18 mouse cellular contexts compared by ENCODE assay signal in the genomic region with DNA sequence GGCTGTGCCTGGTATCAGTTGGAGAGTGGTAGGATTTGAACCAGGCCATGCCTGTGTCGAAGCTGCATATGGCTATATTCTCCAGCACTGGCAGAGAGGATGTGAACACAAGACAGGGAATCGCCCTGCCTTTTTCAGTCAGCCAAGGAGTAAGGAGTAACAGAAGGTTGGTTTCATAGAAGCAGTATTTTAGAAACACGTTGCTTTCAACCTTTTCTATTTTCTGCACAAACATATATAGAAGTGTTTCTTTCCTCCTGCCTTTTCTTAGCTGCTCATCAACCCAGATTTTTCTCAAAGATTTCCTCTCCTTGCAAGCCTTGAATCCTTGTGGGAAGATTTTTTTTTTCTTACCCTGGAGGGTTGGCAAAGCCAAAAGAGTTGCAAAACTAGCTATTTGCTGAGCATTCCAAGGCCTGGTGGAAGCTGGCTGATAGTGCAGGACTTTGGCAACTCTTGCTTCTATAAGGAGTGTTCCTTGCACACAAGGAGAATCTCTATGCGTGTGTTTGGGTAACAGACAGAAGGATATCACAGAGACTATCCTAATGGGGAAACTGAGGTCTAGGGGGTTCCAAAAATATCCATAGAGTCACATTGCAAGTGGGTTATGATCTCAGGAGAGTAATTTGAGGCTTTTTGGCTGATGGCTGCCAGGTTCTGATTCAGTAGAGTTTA. TPM values are rescaled to one million over a fixed set of nuclear protein-coding genes. Genes with fewer than 3 reads are reported as not detected.
A peak's percentile ranks its signal among the peaks of the same experiment; 100 is the strongest.
DNase-seq lines count a peak whose midpoint lies in the region; ATAC-seq lines count a peak whose summit lies in the region.
"Had no signal": no experiment of that assay in that cellular context is flagged by ENCODE, and none has a peak within 500 bp of the region (broad histone marks: within the 10 kb centered on the region; RNA-seq: fewer than 3 reads in every experiment).

No protein-coding gene starts in this region.

- ATAC-seq in midbrain, embryonic 13.5 days, result no peak
- ATAC-seq: hindbrain, embryonic 16.5 days; liver, embryonic 12.5 days; midbrain, embryonic 16.5 days had no signal

- H3K9me3 ChIP-seq in midbrain, embryonic 13.5 days, result no peaks in the 10 kb centered on the region
- H3K9me3 ChIP-seq: embryonic facial prominence, embryonic 13.5 days; liver, embryonic 12.5 days; lung, embryonic 15.5 days had no signal

- intact Hi-C loops in left cerebral cortex, postnatal 4 days (cut with DNase I), result no loop called here

- H3K4me2 ChIP-seq in midbrain, embryonic 13.5 days (replicated peaks), result no peak overlapping the region
- H3K4me2 ChIP-seq: embryonic facial prominence, embryonic 13.5 days; heart, embryonic 11.5 days; liver, embryonic 12.5 days; lung, embryonic 15.5 days had no signal

- WGBS in midbrain, embryonic 13.5 days, result 94% methylated on average over 4 of the region's 4 CpGs

- peaks cover 13% of the 10 kb centered on the region for H3K4me1 ChIP-seq in midbrain, embryonic 13.5 days (replicated peaks)

- no peaks in the 10 kb centered on the region for H3K36me3 ChIP-seq in midbrain, embryonic 13.5 days
- H3K36me3 ChIP-seq: embryonic facial prominence, embryonic 13.5 days; liver, embryonic 12.5 days; lung, embryonic 15.5 days had no signal

- DNase-seq in adrenal gland, postnatal 14 days, result peak; percentile 51
- no peak for DNase-seq in adrenal gland, adult 18-20 months (ENCODE audit: low spot score in 2 of 2)
- DNase-seq in left cerebral cortex, adult 18-20 months (ENCODE audit: low spot score in 2 of 2), result peak; percentile 19 to 34
- no peak for DNase-seq in left cerebral cortex, postnatal 4 days
- DNase-seq in right cerebral cortex, postnatal 10 days (ENCODE audit: low spot score in 2 of 2), result peak; percentile 52 to 57
- no peak for DNase-seq in right cerebral cortex, postnatal 25 days
- no peak for DNase-seq in layer of hippocampus, adult 9-10 months (ENCODE audit: low spot score)
- DNase-seq: cerebellum, adult 9-10 months; gastrocnemius, postnatal 36 days; kidney, adult 11 months had no signal

- no peak overlapping the region for H3K9ac ChIP-seq in midbrain, embryonic 13.5 days (replicated peaks)
- H3K9ac ChIP-seq: embryonic facial prominence, embryonic 13.5 days; liver, embryonic 12.5 days; lung, embryonic 15.5 days had no signal

- peaks cover 13% of the 10 kb centered on the region for H3K27me3 ChIP-seq in midbrain, embryonic 13.5 days
- H3K27me3 ChIP-seq: lung, embryonic 15.5 days had no signal

- H3K27ac ChIP-seq in midbrain, embryonic 13.5 days, result no peak overlapping the region
- H3K27ac ChIP-seq: embryonic facial prominence, embryonic 13.5 days; kidney, postnatal 0 days; liver, embryonic 12.5 days; lung, embryonic 15.5 days had no signal

- H3K4me3 ChIP-seq in midbrain, embryonic 13.5 days (replicated peaks), result no peak overlapping the region
- H3K4me3 ChIP-seq: embryonic facial prominence, embryonic 13.5 days; liver, embryonic 12.5 days; lung, embryonic 15.5 days had no signal

RNA-seq across cellular contexts. Expression of gene Slc24a3, which starts 5.6 kb away (rescaled TPM):
- total RNA-seq in adrenal gland, postnatal 14 days (2021), result 40.5 and 40.6 TPM in 2 replicates
- total RNA-seq in adrenal gland, adult 18-20 months (2021), result 10 to 100 TPM; 29.4 to 52.4 TPM
- 10 to 100 TPM; 93.2 to 98.8 TPM for total RNA-seq in left cerebral cortex, adult 18-20 months (2021)
- total RNA-seq in left cerebral cortex, postnatal 4 days (2021), result 10 to 100 TPM; 74.8 to 87.6 TPM
- polyA plus RNA-seq in midbrain, embryonic 13.5 days (2015; fragmentation: Nextera tagmentation; extraction: Ambion mirVana), result 4.5 and 5.1 TPM in 2 replicates

Comparison
In these comparisons a context has a peak if more than half of its experiments do, and no peak if none do; other contexts are left out.
1. DNase-seq: peak in adrenal gland, postnatal 14 days (single experiment), left cerebral cortex, adult 18-20 months (2 of 2) and right cerebral cortex, postnatal 10 days (2 of 2); none in adrenal gland, adult 18-20 months (0 of 2), left cerebral cortex, postnatal 4 days (single experiment), right cerebral cortex, postnatal 25 days (single experiment) and layer of hippocampus, adult 9-10 months (single experiment).